Mouse (Mus musculus) right cerebral cortex, adult 18-20 months (tissue): ENCODE results near the gene Gm11096.

Experiments
- DNase-seq: peaks from one replicate; pipeline ENCODE4 v3.0.0; 2022; ENCODE audit warnings: mixed read lengths

Gm11096 gene

GRCm38 (mm10) chr17:81481843-81482490 lies 40.4 kb downstream of the Gm11096 start:
- no peak for DNase-seq

- DNase-seq: no peak
Observed at GRCm38 (mm10) chr17:81486388-81486787, 44.8 kb downstream of the Gm11096 start.
